In genomic region chr4:86611524-86612288, GRCm38 (mm10) we compare ENCODE assay signal across 1 mouse cellular context.
TF ChIP-seq lines count a peak whose summit lies in the region.

TSS of gene Haus6 (minus strand) at chr4:86612055.

TF ChIP-seq in MEL, 35 proteins besides CTCF, POLR2A, EP300 and RAD21 (continued from another document):
- TF ChIP-seq TCF12 (IDR thresholded peaks at IDR 0.05; ENCODE audit: low read depth, low read length) (no peak; the same call in 1 of the 2 replicates), RCOR1 (IDR thresholded peaks at IDR 0.05; ENCODE audit: low read depth, low read length) (peak; percentile 28; the same call in 1 of the 2 replicates), POLR2AphosphoS5 (IDR thresholded peaks at IDR 0.05; ENCODE audit: borderline replicate concordance, low read depth, low read length) (0 out of 2 replicates have a peak, but pooled peaks have one; percentile 29)
